Mouse (Mus musculus) granulocyte monocyte progenitor cell, adult 5-6 weeks (primary cell): ENCODE data around the gene Timp2. TPM values are rescaled to one million over a fixed set of nuclear protein-coding genes. Genes with fewer than 3 reads are reported as not detected.
A peak's percentile ranks its signal among the peaks of the same experiment; 100 is the strongest.

Source experiments
- ATAC-seq: replicated peaks from 2 replicates; pipeline ENCODE4 v1.8.0; 2016; ENCODE audit warnings: mild to moderate bottlenecking, moderate TSS enrichment, inconsistent platforms; ENCODE audit not compliant: poor library complexity, severe bottlenecking
- total RNA-seq, 2 experiments: library from RNA; stranded (forward) in 1 of 2; stranded (reverse) in 1 of 2; fragments of 200-712, 200-1000 nt in 1 of 2; fragments of >200 nt in 1 of 2; fragmentation: Nextera tagmentation in 1 of 2; gene quantifications; 2 replicates each; pipeline ENCODE4 v1.2.3; 2014 to 2017

Timp2 gene
- total RNA-seq, 2 experiments from 2014 or later, result 3.5 to 12.7 TPM

DNA sequence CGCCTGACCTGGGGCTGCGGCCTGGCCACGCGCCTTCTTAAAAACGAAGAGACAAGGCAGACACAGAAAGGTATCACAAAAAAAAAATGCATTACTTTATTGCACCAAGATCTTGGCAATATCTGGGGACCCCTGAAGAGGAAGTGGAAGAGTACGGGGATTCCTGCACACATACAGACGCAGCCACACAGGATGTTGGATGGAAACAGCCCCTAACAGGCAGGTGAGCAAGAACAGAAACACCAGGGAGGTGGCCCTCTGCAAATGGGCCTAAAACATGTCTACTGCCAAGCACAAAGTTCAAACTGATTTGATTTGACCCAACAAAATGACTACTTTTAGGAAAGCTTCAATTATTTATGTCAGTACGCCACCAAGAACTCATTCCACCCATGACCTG lies 96.0 kb downstream of the Timp2 start:
- no peak for ATAC-seq

GRCm38 (mm10) chr11:118256371-118256770 lies 99.2 kb downstream of the Timp2 start:
- no peak for ATAC-seq

GRCm38 (mm10) chr11:118254159-118254951 lies 101.2 kb downstream of the Timp2 start:
- peak; percentile 92 for ATAC-seq

- ATAC-seq, result no peak
These were observed 101.9 kb downstream of the Timp2 start for GRCm38 (mm10) chr11:118253447-118254158.

Other genes with a start within 250 kb of the Timp2 start
- 0.13 TPM in 1 of 2 replicates, not detected in the other for gene Dnah17, start 225.1 kb downstream of the Timp2 start, total RNA-seq (2014; fragmentation: Nextera tagmentation)
- not detected in 2 replicates for gene Dnah17, start 225.1 kb downstream of the Timp2 start, total RNA-seq (2017)
- 24.9 and 27.7 TPM in 2 replicates for gene Cyth1, start 107.1 kb downstream of the Timp2 start, total RNA-seq (2014; fragmentation: Nextera tagmentation)
- 38.6 and 43.6 TPM in 2 replicates for gene Cyth1, start 107.1 kb downstream of the Timp2 start, total RNA-seq (2017)
- 27.6 and 28.6 TPM in 2 replicates for gene Usp36, start 65.5 kb downstream of the Timp2 start, total RNA-seq (2014; fragmentation: Nextera tagmentation)
- 9.3 and 12.5 TPM in 2 replicates for gene Usp36, start 65.5 kb downstream of the Timp2 start, total RNA-seq (2017)
- gene Cep295nl, start 13.2 kb downstream of the Timp2 start, total RNA-seq (2014; fragmentation: Nextera tagmentation), result not detected in 2 replicates
- not detected in 2 replicates for gene Cep295nl, start 13.2 kb downstream of the Timp2 start, total RNA-seq (2017)
- 85.3 and 107 TPM in 2 replicates for gene Lgals3bp, start 46.4 kb upstream of the Timp2 start, total RNA-seq (2014; fragmentation: Nextera tagmentation)
- gene Lgals3bp, start 46.4 kb upstream of the Timp2 start, total RNA-seq (2017), result 36.0 and 44.8 TPM in 2 replicates
- 29.7 and 34.6 TPM in 2 replicates for gene Cant1, start 63.3 kb upstream of the Timp2 start, total RNA-seq (2014; fragmentation: Nextera tagmentation)
- 18.6 and 21.0 TPM in 2 replicates for gene Cant1, start 63.3 kb upstream of the Timp2 start, total RNA-seq (2017)
- not detected in 2 replicates for gene C1qtnf1, start 72.5 kb upstream of the Timp2 start, total RNA-seq (2014; fragmentation: Nextera tagmentation)
- gene C1qtnf1, start 72.5 kb upstream of the Timp2 start, total RNA-seq (2017), result not detected in 2 replicates
- 2.2 and 4.8 TPM in 2 replicates for gene Engase, start 121.1 kb upstream of the Timp2 start, total RNA-seq (2014; fragmentation: Nextera tagmentation)
- 2.4 and 5.7 TPM in 2 replicates for gene Engase, start 121.1 kb upstream of the Timp2 start, total RNA-seq (2017)